Mouse (Mus musculus): Measurements from ENCODE around the gene Akr1b3.

Gene Akr1b3

DNA sequence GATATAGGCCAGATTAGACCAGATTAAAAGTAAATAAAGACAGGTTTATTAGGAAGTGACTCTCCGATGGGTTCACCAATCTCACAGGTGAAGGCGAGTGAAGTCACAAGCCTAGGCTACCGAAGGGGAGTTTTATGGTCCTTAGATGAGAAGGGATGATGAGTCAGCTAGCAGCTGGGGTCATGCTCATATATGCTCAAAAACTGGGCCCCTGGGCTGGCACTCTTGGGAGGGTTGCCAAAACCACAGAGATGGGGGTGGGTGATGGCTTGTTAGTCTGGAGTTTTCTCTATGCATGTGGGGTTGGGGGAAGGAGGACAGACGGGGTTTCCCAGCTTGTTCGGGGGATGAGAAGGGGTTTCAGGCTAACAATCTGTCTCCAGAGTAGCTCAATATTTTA, 44.8 kb downstream of the Akr1b3 start:
- no peak for DNase-seq (ENCODE audit: extremely low spot score, low read depth, low spot score)

DNA sequence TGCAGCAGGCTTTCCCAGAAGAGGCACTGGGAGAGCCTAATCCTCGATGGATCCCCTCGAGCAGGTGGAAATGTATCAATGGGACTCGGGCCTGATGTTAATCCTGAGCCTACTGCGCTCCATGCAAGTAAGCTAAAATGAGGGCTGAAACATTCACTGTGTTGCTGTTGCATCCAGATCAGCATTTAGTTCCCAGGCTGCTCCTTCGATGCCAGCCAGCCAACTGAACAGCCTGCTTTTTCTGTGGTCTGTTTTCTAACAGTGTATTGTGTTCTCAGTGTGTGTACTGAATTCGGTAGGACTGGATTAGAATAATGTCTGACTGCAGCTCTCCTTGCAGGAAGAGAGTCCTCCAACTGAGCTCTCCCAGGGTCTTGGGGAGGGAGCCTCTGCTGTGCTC, 46.6 kb downstream of the Akr1b3 start:
- no peak for DNase-seq (ENCODE audit: extremely low spot score, low read depth, low spot score)

DNA sequence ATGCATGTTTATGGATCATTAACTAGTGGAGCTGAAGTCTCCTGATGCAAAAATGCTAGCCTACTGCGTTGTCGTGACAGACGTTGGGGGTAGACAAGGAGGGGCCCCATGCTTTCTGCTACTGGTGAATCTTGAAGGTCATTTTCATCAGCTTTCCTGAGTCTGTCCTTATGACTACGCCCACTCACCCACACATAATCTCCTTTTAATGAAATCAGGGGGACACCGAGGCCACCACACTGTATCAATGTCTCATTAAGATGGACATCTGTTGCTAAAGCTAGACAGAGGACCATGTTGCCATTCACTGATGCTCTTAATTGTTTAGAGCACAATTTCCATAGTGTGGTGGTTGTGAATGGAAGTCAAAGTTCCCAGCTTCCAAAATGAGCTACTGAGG, 58.7 kb downstream of the Akr1b3 start:
- DNase-seq (ENCODE audit: extremely low spot score, low read depth, low spot score): no peak

All from hindlimb bud, embryonic 11.5 days (tissue).